Mouse (Mus musculus) spleen, adult 18-20 months (tissue): Measurements from ENCODE around the gene Cmtm4.
A peak's percentile ranks its signal among the peaks of the same experiment; 100 is the strongest.

Experiments used
- DNase-seq, 2 experiments: peaks; one replicate each; pipeline ENCODE4 v3.0.0; 2022; ENCODE audit warnings: mixed read lengths in 2 of 2

The Cmtm4 gene

DNA sequence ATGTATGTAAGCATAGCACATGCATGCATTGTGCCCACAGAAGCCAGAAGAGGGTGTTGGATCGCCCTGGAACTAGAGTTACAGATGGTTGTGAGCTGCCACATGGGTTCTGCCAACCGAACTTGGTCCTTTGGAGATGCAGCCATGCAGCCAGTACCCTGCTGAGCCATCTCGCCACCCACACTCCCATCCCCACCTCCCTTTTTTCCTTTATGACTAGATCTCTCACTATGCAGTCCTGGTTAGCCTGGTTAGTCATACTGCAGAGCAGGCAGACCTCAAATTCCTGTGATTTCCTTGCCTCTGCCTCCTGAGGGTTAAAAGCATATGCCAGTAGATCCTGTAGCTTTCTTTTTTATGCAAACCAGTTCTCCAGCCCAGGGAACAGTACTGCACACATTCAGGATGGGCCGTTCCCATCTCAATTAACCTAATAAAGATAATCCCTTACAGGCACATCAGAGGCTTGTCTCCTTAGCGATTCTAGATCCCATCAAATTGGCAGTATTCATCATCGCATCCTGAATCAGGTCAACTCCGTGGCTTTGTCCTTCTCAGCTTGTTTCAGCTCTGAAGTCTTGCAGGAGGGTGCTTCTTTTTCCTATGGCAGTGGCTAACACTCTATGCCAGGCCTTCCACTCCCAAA, 15.1 kb upstream of the Cmtm4 start:
- DNase-seq = no peak

DNA sequence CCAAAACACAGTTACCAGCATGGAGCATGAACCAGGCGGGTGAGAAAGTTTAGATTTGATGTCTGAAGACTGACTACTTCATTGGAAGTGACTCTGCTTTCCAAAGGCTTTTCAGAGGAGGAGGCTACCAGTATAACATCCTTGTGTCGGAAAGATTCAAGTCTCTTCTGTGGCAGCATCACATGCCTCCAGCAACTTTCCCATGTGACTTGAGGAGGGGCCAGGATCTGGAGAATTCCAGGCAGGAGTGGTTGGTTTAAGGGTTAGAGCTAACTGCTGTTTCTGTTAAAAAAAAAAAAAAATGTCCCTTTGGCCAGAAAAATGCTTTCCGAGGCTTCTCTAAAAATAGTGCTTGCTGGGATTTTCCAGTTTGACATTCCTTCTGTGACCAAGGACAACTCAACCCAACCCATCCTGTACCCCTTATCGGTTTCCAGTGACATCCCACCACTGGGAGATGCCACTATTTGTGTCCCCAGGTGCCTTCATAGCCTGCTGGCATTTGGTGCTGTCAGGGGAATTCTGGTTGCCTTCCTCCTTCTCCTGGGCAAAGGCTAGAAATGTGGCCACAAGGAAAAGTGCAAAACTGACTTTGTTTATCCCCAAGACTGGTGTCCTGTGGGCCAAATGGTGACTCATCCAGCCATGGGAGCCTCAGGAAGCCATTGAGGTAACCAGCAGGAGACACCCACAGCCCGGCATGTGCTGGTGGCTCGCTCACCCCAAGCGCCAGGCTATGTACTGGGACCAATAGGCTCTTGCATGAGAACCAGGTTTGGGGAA, 12.9 kb upstream of the Cmtm4 start:
- DNase-seq = no peak

DNA sequence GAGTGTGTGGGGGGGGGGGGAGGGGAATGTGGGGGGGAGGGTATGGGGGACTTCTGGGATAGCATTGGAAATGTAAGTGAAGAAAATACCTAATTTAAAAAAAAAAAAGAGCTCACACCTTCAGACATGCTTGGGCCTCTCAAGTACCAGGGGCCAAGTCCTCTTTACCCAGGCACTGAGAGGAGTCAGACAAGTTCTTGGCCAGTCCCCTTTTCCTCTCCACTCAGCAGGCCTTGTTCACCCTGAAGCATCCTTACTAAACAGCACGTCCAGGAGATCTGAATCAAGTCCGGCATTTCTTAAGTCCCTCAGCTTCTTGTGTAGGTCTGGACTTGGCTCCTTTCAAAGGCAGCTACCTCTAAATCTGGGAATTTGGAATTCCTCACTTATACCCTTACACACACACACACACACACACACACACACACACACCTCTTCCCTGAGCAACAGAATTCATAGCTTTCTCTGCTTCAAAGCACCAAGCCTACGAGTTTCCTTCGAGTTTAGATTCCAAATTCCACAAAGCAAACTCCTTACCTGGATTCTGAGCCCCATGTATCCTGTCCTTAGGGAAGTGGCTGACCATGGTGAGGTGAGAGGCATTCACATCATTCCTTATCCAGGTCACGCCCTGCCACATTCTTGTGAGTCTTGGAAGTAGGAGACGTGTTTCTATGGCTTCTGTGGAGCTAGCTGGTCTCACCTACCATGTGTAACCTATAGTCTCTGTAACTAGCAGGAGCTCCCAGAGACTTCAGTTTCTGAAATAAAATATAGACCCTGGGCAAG, 10.9 kb upstream of the Cmtm4 start:
- DNase-seq = no peak

DNA sequence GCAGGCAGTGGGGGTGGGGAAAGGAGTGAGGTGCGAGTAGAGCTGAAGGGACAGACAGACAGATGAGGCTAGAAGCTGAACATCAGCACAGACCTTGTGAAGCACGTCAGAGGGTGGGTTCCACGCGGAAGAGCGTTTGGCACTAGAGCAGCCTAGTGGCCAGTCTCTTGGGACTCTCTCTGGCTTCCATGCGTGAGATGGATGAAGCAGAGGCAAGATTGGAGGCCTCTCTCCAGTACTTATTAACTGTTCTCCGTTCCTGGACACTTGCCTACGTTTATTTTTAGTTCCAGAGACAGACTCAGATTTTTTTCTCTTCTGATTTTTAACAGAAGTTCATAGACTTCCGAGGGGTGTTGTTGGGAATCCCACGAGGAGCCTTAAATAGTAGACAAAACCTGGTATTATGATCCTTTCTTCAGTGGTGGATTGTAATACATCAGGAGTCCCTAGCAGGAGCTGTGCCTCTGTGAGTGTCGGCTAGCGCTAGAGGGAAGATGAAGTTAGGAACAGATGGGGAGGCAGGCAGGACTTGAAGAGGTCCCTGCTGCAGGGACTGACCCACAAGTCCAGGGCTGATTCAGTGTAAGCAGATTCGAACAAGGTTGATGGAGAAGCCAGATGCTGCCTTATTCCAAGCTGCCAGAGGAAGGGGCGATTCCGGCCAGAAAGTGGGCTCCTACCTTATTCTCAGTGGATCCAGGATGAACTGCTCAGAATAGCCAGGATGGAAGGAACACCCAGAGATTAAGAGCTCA, 10.0 kb upstream of the Cmtm4 start:
- no peak for DNase-seq

DNA sequence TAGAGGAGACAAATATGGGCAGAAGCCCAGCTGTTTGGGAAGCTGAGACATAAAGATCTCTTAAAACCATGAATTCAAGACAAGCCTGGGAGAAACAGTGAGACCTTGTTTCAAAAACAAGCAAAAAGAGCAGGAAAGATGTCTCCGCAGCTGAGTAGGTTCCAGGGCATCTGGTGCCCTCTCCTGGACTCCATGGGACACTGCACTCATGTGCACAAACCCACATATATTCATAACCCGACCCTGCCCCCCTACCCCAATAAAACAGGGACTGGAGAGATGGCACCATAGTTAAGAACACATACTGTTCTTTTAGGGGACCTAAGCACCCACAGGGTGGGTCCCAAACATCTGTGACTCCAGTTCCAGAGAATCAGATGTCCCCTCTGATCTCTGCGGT, 8.0 kb upstream of the Cmtm4 start:
- DNase-seq = no peak

DNA sequence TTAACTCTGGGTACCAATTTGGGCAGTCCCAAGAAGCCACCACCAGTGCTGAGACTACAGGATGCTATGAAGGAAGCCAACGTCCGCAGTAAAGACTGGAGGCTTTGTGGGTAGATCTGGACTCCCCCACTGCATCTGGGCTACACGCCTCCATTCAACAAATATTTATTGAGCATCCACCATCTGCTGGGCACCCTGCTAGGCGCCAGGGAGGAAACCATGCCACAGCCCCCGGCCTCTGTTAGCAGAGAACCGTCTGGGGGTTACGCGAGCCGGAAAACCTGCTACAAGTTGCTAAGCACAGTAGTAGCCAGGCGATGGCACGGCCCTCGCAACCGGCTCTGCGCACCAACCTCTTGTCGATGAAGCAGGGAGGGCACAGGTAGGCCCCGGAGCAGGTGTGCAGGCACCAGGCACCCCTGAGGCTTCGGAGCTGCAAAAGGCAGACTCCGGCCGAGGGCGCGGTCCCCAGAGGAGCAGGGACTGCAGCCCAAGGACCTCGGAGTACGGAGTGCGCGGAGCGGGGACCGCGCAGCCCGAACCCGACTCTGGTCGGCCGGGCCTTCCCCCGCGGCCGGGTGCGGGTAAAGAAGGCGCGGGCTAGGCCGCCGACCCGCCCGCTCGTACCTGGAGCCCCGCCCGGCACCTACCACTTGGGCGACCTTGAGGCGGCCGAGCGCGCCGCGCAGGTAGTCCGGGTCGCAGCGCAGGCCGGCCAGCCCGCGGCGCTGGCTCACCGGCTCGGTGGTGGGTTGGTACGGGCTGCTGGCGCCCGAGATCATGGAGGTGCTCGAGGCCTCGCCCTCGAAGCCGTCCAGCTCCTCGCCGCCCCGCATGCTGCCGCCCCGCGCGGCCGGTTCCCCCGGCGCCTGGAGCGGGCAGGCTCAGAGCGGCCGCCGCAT, 555 bp downstream of the Cmtm4 start:
- DNase-seq = peak; percentile 9 to 35

DNA sequence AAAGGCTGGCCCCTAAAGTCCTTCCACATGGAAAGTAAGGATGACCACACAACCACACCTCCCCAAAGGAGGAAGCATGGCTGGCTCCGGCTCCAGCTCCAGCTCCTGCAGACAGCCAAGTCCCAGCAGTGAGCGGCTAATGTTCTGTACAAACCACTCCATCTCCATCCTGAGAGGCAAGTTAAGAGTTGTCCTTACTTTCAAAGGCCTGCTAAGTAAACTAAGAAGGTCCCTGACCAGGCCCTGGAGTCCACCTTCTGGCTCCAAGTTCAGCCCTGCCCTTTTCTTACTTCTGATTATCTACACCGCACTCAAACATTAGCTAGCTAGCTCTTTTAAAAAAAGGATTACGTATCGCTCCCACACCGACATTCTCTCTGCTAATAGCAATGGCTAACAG, 1.8 kb downstream of the Cmtm4 start:
- DNase-seq = no peak

DNA sequence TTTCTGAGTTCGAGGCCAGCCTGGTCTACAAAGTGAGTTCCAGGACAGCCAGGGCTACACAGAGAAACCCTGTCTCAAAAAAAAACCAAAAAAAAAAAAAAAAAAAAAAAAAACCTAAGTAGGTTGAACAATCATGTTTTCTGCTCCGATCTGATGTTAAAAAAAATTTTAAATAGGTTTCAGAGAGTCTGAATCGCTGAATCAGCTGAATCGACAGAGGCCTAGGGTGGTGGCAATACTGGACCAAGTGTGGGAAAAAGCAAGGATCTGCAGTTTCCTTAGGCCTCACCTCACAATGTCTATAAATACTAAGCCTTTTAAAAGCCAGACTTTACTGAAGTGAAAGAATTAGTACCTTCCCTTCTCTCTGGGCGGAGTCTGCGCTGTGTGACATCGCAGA, 2.5 kb downstream of the Cmtm4 start:
- DNase-seq = no peak

DNA sequence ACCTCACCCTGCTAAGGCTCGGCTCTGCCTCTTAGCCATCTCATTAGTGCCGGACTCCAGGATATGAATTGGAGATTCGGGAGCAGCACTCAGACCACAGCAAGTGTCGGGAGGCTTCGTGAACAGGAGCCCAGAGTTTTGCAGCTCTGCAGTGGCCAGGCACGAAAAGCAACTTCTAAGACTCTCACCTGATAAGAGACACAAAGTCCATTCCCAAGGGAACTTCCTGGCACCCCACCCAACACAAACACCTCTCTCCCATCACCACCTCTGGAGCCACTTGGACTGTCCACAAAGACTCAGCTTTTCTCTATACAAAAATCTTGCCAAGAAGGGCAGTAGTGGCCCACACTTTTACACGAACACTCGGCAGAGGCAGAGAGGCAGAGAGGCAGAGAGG, 5.4 kb downstream of the Cmtm4 start:
- no peak for DNase-seq

DNA sequence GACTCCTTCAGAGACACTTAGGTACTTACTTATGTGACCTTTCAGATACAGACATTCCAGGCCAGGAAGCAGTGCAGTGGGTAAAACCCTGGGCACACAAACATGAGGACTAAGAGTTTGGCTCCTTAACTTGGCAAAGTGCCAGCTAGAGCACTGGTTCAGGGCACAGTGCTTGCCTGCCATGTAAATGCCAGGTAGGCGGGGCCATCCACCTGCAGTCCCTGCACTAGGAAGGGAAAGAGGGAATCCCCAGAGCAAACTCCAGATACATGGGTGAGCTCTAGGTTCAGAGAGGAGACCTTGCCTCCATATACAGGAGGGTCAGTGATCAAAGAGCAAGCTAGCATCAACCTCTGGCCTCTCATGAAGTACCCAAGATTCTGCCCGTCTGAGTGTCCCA, 7.6 kb downstream of the Cmtm4 start:
- no peak for DNase-seq

DNA sequence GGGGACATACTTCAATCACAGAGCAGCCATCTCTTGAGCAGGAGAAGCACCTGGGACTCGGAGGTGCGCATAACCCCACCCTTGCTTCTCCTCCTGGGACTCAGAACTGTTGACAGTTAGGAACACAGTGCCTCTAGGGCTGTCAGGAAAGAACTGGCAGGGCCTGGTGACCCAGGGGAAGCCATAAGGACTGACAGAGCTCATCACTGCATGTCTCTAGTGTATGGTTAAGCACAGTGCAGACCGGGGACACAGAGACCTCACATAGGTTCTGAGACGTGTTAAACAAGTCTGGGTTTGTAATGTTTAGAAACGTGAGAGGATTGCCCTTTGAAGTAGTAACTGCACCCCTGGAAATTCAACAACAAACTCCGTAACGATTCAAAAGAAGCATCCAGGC, 8.1 kb downstream of the Cmtm4 start:
- no peak for DNase-seq

DNA sequence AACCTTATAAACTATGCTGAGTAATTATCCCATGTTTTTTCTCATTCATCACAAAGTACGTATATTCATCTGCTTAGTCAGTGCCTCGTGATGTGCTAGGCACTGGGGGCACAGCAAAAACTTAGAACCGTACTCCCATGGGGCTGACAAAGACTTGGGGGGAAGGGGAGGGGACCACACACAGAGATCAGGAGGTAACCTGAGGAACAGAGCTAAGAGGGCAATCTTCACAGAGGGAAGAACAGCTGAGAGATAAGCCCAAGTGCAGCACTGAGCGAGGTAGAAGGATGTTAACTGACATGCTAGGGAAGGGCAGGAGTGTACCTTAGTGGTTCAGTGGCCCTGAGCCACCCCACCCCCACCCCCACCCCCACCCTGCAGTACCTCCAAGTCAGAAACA, 8.9 kb downstream of the Cmtm4 start:
- DNase-seq = no peak

DNA sequence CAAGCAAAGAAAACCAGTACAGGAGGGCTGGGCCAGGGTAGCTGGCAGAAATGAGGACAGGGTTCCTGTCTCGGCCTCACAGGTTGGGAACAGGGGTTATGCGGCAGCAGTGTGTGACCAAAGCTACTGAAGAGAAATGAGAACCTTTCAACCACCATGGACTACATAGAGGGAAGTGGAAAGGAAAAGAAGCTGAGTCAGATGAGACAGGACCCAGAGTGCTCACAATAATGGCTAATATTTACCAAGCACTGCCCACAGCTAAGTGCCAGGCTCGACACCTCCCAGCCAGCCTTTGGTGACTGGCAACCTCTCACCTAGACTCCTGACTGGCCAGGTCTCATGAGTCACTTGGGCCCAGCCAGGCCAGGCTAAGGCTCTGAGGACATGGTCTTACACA, 11.6 kb downstream of the Cmtm4 start:
- DNase-seq = no peak

DNA sequence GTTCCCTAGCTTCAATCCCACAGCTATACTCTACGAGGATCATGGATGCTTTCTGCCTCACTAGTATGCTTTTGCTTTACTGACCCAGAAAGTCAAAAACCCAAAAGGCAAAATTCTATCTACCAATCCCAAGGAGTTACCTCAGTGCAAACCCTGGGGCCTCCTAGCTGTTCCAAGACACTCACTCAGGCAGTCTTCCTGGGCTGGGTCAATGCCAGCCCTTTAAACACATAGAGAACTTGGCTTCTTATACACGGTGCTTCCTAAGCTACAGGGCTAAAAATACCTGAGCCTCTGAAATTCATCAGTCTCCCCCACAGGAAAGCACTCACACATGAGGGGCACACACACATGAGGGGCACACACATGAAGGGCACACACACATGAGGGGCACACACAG, 12.3 kb downstream of the Cmtm4 start:
- no peak for DNase-seq

DNA sequence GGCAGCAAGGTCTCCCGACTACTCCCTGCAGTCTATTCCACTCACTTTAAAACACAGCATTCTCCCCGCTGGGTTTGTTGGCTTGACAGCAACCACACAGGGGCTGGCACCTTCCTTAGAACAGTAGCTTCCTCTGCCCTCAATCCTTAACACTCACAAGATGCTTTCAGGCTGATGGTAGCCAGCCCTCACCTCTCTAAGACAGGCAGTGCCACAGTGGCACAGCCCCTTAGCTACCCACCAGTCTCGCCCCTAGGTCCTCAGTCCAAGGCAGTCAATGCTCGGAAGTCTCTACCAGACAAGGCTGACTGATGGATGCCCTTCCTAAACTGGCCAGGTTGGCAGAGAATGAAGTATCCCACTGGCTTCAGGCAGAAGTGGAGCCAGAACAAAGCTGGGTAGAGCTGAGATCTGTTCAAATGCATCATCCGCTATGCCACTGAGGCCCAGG, 14.6 kb downstream of the Cmtm4 start:
- no peak for DNase-seq

DNA sequence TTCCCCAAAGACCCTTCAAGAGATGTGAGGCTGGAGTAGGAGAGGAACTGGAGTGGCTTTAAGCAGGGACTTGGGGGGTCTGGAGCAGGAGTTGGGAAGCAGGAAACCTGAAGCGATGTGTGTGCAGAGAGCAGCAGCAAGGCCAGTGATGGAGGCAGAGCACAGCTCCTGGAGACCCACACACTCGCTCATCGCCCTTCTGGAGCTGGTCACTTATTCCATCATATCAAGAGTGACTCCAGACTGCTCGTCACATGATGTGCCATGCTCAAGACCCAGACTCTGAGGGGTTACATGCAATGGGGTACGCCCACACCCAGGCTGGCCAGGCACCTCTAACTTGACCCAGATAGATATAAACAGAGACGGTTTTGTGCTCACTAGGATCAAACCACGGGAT, 15.3 kb downstream of the Cmtm4 start:
- DNase-seq = no peak

DNA sequence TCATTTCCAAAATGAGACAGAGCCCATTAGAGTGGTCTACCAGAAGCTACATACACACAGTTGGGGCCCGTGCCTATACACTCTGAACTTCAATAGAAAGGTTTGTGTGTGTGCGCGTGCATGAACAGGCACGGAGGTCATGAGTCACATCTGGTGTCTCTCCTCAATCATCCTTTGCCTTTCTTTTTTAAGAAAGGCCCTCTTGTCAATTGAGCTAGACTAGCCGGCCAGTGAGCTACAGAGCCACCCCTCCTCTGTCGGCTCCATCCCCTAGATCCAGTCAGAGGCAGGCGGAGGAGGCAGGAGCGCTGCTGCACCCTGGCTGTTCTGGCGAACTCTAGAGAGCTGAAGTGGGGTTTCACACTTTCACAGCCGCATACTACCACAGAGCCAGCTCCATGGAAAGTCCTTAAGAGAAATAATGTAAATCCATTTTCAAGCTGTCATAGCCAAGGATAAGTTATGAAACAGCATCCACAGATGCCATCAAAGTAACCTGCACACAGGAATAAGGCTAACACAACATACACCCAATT, 16.2 kb downstream of the Cmtm4 start:
- DNase-seq = no peak

DNA sequence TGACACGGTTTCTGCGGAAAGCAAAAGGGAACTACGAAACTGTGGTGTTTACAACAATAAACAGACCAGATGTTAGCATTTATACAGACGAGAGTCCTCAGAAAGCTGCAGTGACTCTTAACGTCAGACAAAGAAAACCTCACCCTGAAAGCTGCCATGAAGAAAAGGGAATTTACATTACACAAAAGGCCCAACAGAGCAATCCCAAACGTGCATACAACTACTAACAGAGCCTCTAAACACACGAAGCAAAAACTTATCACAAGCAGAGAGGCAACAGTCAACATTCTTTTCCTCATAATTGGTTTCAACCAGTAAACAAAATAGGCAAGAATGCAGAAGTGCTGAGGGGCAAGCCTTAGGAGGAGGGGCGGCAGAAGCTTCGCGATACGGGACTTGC, 18.9 kb downstream of the Cmtm4 start:
- DNase-seq = no peak

DNA sequence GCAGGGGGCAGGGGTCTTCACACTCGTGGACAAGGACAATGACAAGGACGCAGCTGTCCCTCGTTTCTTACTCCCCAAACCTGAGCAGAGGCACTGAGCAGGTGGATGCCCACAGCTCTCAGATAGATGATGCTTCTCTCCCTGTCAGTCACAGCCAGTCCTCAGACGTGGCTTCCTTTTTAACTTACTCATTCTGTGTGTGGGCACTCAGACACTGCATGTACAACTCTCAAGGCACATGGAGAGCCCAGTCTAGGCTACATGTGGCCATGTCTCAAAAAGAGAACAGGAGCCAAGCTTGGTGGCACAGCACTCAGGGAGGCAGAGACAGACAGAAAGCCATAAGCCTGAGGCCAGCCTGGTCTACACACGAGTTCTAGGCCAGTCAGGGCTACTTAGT, 19.6 kb downstream of the Cmtm4 start:
- no peak for DNase-seq

DNA sequence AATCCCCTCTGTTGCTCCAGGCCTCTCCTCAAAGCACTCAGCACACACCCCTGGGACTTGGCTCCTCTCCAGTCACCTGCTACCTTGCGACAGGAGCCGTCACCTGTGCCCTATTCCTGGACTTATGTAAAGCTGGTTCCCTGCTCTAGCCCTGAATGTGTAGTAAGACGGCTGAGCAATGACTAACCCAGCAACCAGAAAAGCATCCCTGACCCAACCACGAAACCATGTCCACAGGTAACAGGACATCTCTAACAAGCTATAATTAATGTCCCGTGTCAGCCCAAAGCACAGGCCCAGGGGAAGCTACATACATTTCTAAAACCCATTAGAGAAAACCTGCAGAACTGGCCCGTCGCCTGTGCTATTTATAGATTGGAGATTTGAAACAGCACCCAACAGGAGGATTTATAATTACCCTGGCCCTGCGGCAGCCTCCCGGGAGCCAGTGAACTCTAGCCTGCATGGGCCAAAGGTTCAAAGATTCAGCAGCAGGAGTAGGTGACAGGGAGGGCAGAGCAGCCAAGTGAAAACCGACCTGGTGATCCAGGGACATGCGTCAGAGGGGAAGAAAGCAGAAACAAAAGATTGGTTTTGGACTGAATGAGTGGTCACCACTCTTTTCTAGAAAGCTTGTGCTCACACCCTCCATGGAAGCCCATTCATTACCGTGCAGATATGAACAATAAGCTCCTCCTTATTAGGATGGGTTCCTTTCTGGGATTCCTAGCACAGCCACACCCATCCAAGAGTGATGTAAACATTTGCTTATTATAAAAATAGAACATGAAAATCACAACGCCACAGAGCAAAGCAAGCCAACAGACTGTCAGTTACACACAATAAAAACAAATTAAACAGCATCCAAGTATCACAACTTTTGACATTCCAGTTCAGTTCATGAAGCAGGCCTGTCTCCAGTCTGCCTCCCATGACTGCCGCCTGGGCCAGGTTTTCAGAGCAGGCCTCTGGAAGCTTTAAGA, 20.5 kb downstream of the Cmtm4 start:
- no peak for DNase-seq

DNA sequence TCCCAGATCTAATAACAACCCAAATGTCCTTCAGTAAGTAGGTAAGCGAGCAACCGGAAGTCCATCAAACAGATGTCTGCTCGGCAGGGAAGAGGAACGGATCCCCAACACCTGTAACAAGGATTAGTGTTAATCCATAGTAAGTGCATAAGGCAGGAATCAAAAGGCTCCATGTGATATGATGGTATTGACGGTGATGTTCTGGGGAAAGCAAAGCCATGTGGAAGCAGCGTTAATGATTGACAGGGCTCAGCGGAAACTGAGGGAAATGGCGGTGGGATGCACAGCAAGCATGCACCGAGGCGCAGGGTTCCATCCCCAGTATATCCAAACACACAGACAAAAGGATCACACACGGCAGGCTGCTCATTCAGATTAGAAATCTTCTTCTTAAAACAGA, 21.3 kb downstream of the Cmtm4 start:
- no peak for DNase-seq
